Mouse (Mus musculus) ZHBTc4 (cell line): ENCODE data around the gene Olfr851.

Source experiments
- DNase-seq: peaks from one replicate; pipeline ENCODE4 v3.0.0-alpha.2; 2011; ENCODE audit warnings: low read depth, low spot score

The Olfr851 gene

DNA sequence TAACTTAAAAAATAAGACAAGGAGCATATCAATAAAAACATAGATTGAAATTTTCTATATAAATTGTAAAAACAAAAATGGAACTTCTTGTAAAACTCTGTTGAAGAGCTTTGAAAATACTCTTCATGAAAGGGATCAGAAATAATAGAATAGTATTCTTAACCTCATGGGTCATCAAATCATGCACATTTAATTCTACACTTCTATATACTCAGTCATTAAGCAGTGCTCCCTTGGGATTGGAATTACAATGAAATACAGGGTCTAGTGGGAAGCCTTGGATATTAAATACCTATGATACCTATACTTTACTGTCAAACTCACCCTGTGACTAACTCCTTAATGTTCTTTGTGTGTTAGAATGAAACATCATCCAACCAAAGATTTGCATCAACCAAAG, at the start of gene Olfr851:
TSS of gene Olfr851 (plus strand) at position 301 of the 400 bp plus-strand sequence.
- DNase-seq, result no peak

DNA sequence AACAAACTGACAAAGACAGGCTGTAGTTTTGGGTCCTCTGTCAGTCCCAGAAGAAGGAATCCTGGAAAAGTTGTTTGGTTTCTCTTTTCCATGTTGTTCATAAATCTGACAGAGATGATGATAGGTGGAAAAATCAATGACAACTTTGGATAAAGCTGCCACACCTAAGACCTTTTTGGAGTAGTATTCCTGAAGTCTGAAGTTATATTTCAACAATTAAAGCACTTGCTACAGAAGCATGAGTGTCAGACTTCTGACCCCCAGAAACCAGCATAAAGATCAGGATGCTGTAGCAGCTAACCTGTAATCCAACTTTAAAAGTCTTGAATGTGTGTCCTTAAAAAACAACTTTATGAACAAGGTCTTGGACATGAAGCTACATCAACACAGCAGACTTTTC, 14.9 kb upstream of the Olfr851 start, which contains the start of gene Olfr850:
TSS of gene Olfr850 (minus strand) at position 101 of the 400 bp plus-strand sequence.
- no peak for DNase-seq

DNA sequence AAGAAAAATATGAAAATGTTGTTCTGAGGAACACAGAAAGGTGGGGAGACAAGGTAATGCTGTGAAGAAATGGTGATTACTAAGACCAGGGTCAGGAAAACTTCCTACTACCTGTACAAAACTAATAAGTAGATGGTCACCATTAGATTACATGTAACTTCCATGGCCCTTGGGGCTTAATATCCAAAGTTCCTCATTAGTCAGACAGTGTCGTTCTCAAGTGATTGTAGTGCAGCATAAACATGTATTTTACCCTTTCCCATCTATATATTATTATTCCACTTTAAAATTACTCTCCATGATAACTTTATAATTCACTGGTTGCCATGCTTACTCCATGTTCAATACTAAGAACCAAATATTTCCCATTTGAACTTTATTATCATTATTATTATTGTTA, 47.9 kb downstream of the Olfr851 start, which contains the start of gene Olfr853:
TSS of gene Olfr853 (minus strand) at position 101 of the 400 bp plus-strand sequence.
- DNase-seq, result no peak
